Mouse (Mus musculus) Patski (cell line): ENCODE measurements around the gene Trdn. TPM values are rescaled to one million over a fixed set of nuclear protein-coding genes. Genes with fewer than 3 reads are reported as not detected.
A peak's percentile ranks its signal among the peaks of the same experiment; 100 is the strongest.

Experiments used
- ATAC-seq: fragments of 100-300 bp; one replicate; pipeline ENCODE4 v1.8.0; 2021
- CTCF ChIA-PET: fragments of 350-600 bp; sonication (Branson Sonifier 250); formaldehyde crosslinking; loops from one replicate; lab custom pipeline; 2022; ENCODE audit warnings: inconsistent platforms; lab: Charles Lee
- POLR2A ChIA-PET: fragments of 350-600 bp; sonication (Branson Sonifier 250); formaldehyde crosslinking; loops from one replicate; lab custom pipeline; 2022; ENCODE audit warnings: antibody characterized with exemption, inconsistent platforms; lab: Charles Lee
- DNase-seq: peaks from one replicate; pipeline ENCODE4 v3.0.0-alpha.2; 2011; ENCODE audit warnings: low read depth, low spot score
- H3K27me3 ChIP-seq: fragments of 371-371 bp; one replicate; pipeline ENCODE4 v1.5.1; 2021
- CTCF ChIP-seq: fragments of 100-300 bp; IDR thresholded peaks from one replicate; pipeline ENCODE4 v1.5.1; 2021
- in situ Hi-C: fragments of 300-500 bp; cut with MboI; formaldehyde crosslinking; loops from 3 replicates; pipeline ENCODE4 v1.11.1; 2018; ENCODE audit warnings: low pct_unique_long_range_greater_than_20kb, mixed read lengths
- polyA plus RNA-seq: library from polyadenylated mRNA; unstranded; gene quantifications from one replicate; pipeline ENCODE4 v1.2.3, GENCODE M21; 2021

The Trdn gene
- polyA plus RNA-seq, 1 experiment from 2014 or later, result not detected

- DNase-seq (no peak), ATAC-seq (no peak)
- no peaks in the 10 kb centered on the region for H3K27me3 ChIP-seq
- POLR2A ChIA-PET, result no interaction called here
- CTCF ChIA-PET, result no interaction called here
- no peak for TF ChIP-seq CTCF
- in situ Hi-C loops, result no loop called here
Measured at GRCm38 (mm10) chr10:33370534-33370933, 290.2 kb downstream of the Trdn start.

- CTCF ChIA-PET, result interaction anchor here (1.5 kb wide), 2 partner anchors 18 to 277 kb away, joined by 3 read pairs; no protein-coding TSS in a partner anchor
- POLR2A ChIA-PET, result no interaction called here
- DNase-seq (peak; percentile 10), ATAC-seq (peak; percentile 90)
- in situ Hi-C loops, result no loop called here
- TF ChIP-seq CTCF, result no peak
- no peaks in the 10 kb centered on the region for H3K27me3 ChIP-seq
Measured at GRCm38 (mm10) chr10:33375474-33376029, 295.2 kb downstream of the Trdn start.

Other genes with a start within 250 kb of the Trdn start
- 0.04 TPM for gene Nkain2, start 190.1 kb upstream of the Trdn start, polyA plus RNA-seq